Mouse (Mus musculus) liver, postnatal 0 days (tissue): ENCODE measurements at regions not wholly inside any gene's neighbourhood (a gene's known extent, or its start where the extent isn't known, plus 50 kb on each side); places are given as distances from the start of the nearest gene placed in this dataset.

ENCODE experiments used
- CTCF ChIP-seq: sonication (generic); IDR thresholded peaks from 2 replicates; pipeline ENCODE4 v1.5.1; 2016; ENCODE audit warnings: antibody characterized with exemption, low read depth
- EP300 ChIP-seq: IDR thresholded peaks from 2 replicates; pipeline ENCODE4 v1.6.1; 2016; ENCODE audit warnings: antibody characterized with exemption, low read depth, mild to moderate bottlenecking

DNA sequence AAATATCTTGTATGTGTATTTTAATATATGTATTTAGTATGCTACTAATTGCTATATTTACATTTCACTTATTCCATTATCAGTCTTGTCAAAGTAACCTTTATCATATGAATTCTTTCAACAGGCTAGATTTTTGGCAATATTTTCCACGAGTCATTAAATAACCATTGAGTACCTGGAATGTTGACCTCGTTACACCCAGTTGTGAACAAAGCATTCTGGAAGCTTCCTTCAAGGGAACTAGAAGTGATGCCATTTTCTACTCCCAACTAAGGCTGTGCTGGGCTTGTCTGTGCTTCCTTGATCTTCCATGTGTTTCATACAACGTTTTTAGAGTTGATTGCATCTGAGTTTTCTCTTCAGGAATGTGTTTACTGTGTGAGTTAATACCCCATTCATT is 410.6 kb downstream of the Ppargc1a start:
- TF ChIP-seq EP300 (no peak), CTCF (no peak)
